Mouse (Mus musculus) leukemia stem cell, adult 10-12 weeks (primary cell): ENCODE data around the gene Noc3l. TPM values are rescaled to one million over a fixed set of nuclear protein-coding genes. Genes with fewer than 3 reads are reported as not detected.

ENCODE experiments used
- polyA plus RNA-seq: library from polyadenylated mRNA; stranded (reverse); fragments of >175 nt; gene quantifications from 2 replicates; pipeline ENCODE4 v1.2.3, GENCODE M21; 2012; ENCODE audit warnings: low replicate concordance

The Noc3l gene
- 0.42 and 1.6 TPM in 2 replicates for polyA plus RNA-seq

GRCm38 (mm10) chr19:38818766-38819426 lies at the start of gene Noc3l:
Gene Noc3l (minus strand): TSS chr19:38819237.

GRCm38 (mm10) chr19:38836438-38837170 lies 17.6 kb upstream of the Noc3l start, which contains the start of gene Tbc1d12:
Gene Tbc1d12 (plus strand): TSS chr19:38836579.

Other genes with a start within 250 kb of the Noc3l start
- 4.5 and 4.6 TPM in 2 replicates for gene Tbc1d12, start 17.3 kb upstream of the Noc3l start, polyA plus RNA-seq
- gene Hells, start 111.7 kb upstream of the Noc3l start, polyA plus RNA-seq, result 1.1 and 38.3 TPM in 2 replicates
- not detected in 2 replicates for gene Cyp2c55, start 187.8 kb upstream of the Noc3l start, polyA plus RNA-seq
- not detected in 2 replicates for gene Cyp2c65, start 241.8 kb upstream of the Noc3l start, polyA plus RNA-seq